Mouse (Mus musculus) G1E (cell line): ENCODE measurements at regions not wholly inside any gene's neighbourhood (a gene's known extent, or its start where the extent isn't known, plus 50 kb on each side); places are given as distances from the start of the nearest gene placed in this dataset.

Experiments used
- CTCF ChIP-seq: IDR thresholded peaks from 2 replicates; pipeline ENCODE4 v1.5.1; 2012; ENCODE audit warnings: low read depth, low read length, inconsistent platforms, mixed read lengths
- TAL1 ChIP-seq: conservative IDR thresholded peaks from 2 replicates; pipeline ENCODE4 v1.6.1; 2012; ENCODE audit warnings: low read depth, low read length, inconsistent platforms, mixed read lengths

GRCm38 (mm10) chr7:75390162-75390561 lies 65.2 kb upstream of the Akap13 start:
- no peak for TF ChIP-seq CTCF
- peak; percentile 44; the same call in 1 of the 2 replicates for TF ChIP-seq TAL1
